Mouse (Mus musculus) liver, embryonic 12.5 days (tissue): Measurements from ENCODE around the gene Gm48551. TPM values are rescaled to one million over a fixed set of nuclear protein-coding genes. Genes with fewer than 3 reads are reported as not detected.

Source experiments
- ATAC-seq: fragments of 200-750 bp; cut with Nextera tagmentation; 2 replicates; pipeline ENCODE4 v1.8.0; 2017; ENCODE audit warnings: moderate number of reproducible peaks, mild to moderate bottlenecking, moderate library complexity
- H3K27ac ChIP-seq: fragments of 300-500 bp; sonication (generic); 2 replicates; pipeline ENCODE4 v1.5.1; 2016; ENCODE audit warnings: mild to moderate bottlenecking
- H3K27me3 ChIP-seq: fragments of 300-500 bp; sonication (generic); replicated peaks from 2 replicates; pipeline ENCODE4 v1.6.1; 2016; ENCODE audit warnings: mild to moderate bottlenecking, moderate library complexity
- H3K36me3 ChIP-seq: fragments of 300-500 bp; sonication (generic); 2 replicates; pipeline ENCODE4 v1.6.1; 2016; ENCODE audit warnings: mild to moderate bottlenecking, moderate library complexity
- H3K4me1 ChIP-seq: fragments of 300-500 bp; sonication (generic); 2 replicates; pipeline ENCODE4 v1.6.1; 2016
- H3K4me2 ChIP-seq: fragments of 300-500 bp; sonication (generic); 2 replicates; pipeline ENCODE4 v1.6.1; 2016; ENCODE audit warnings: mild to moderate bottlenecking, moderate library complexity
- H3K4me3 ChIP-seq: fragments of 300-500 bp; sonication (generic); 2 replicates; pipeline ENCODE4 v1.5.1; 2016; ENCODE audit warnings: mild to moderate bottlenecking, moderate library complexity
- H3K9ac ChIP-seq: fragments of 300-500 bp; sonication (generic); 2 replicates; pipeline ENCODE4 v1.6.1; 2016; ENCODE audit warnings: mild to moderate bottlenecking, moderate library complexity
- H3K9me3 ChIP-seq: fragments of 300-500 bp; sonication (generic); replicated peaks from 2 replicates; pipeline ENCODE4 v1.6.1; 2016; ENCODE audit warnings: mild to moderate bottlenecking, moderate library complexity
- WGBS: fragments of 180-500 bp; shearing (Covaris S2); methylation state at CpG from one replicate; pipeline ENCODE4 v1.1.7; 2016; ENCODE audit not compliant: insufficient replicate concordance; 5-methylcytosine and 5-hydroxymethylcytosine counted together
- polyA plus RNA-seq: library from polyadenylated mRNA; unstranded; fragments of >200 nt; fragmentation: Nextera tagmentation; extraction: Ambion mirVana; gene quantifications from 2 replicates; pipeline ENCODE4 v1.2.1, GENCODE M21; 2016

Gm48551 gene
- polyA plus RNA-seq, 1 experiment from 2014 or later, result 0.68 TPM

DNA sequence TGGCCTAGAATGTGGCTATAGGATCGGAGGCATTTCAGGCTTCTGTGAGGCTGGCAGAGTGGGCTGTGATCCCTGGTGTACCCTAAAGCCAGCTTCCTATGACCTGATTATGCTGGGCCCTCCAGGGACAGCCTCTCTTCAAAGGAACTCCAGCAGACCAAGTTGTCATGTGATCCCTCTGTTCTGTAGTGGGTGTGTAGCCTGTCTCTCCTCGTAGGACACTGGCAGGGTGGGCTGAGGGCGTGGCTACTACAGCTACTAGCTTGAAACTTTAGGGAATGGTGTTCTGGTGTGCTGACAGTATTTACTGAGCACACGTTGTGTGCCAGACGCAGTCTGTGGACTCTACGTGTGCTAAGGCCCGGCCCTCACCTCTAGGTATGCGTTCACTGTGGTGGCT, 23.5 kb upstream of the Gm48551 start:
- Histone ChIP-seq H3K4me3 (peak overlapping the region; percentile 8; the same call in 1 of the 2 replicates), H3K9me3 (no peaks in the 10 kb centered on the region), H3K9ac (peak overlapping the region; percentile 100), H3K27ac (peak overlapping the region; percentile 94), H3K4me1 (peaks cover 92% of the 10 kb centered on the region), H3K27me3 (no peaks in the 10 kb centered on the region), H3K4me2 (peak overlapping the region; percentile 96), H3K36me3 (peaks cover 54% of the 10 kb centered on the region)
- no peak for ATAC-seq
- 66% methylated on average over 8 of the region's 8 CpGs for WGBS

DNA sequence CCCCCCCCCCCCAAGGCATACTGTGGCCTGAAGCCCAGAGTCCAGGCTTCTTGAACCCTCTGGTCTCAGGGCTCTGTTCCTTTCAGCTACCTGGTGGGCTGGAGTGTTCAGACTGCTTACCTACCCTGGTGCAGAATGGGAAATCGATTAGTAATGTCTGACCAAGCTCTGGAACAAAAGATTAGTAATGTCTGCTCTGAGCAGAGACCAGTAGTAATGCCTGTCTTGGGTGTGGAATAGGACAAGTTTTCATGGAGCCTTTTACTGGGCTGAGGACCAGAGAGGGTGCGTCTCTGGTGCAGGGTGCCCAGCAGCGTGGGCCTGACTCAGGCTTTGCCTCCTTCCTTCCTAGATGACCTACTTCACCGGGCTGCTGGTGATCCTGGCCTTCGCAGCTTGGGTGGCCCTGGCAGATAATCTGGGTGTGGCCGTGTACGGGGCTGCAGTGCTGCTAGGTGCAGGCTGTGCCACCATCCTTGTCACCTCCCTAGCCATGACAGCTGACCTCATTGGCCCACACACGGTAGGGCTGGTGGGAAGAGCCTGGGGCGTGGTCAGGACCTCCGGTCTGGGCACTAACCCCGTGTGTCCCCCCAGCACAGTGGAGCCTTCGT, 21.8 kb upstream of the Gm48551 start:
- Histone ChIP-seq H3K9me3 (no peaks in the 10 kb centered on the region), H3K4me3 (peak overlapping the region; percentile 25), H3K4me1 (peaks cover 93% of the 10 kb centered on the region), H3K36me3 (peaks cover 69% of the 10 kb centered on the region), H3K9ac (peak overlapping the region; percentile 62), H3K27ac (peak overlapping the region; percentile 94), H3K27me3 (no peaks in the 10 kb centered on the region), H3K4me2 (peak overlapping the region; percentile 96)
- peak; percentile 87 for ATAC-seq
- WGBS, result 32% methylated on average over 12 of the region's 12 CpGs

DNA sequence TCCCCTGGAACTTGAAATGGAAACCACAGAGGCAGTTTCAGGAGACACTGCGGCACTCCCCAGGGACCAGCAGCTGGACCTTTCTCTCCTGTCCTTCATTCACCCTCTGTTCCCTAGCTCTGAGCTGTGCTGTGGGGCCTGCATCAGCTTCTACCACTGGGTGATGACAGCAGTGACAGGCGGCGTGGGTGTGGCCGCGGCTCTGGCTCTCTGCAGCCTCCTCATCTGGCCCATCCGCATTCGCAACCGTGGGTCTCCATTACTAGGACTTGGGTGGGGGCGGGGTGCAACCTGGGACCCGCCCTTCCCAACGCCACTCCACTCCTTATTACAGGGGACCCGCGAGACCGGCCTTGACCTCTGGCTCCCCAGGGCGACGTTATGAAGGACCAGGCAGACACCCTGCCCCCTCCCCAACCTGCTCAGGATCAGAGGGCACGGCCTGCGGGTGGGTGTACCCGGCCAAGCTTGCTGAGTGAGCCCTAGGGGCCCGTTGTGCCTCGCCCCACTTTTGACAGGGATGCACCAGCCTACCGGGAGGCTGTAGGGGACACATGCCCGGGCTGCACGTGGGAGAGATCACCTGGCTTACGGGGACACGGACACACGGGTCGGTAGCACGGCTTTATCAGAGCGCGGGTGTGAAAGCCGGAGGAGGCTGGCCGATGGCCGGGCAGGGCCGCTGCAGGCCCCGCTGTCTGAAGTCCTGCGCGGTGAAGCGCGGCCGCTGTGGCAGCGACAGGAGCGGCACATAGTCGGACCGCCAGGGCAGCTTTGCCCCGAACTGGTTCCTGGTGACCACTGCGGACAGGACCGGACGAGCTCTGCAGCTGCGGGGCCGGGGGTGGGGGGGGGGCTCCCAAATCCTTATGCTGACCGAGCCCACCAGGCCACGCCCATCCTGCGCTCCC, 20.6 kb upstream of the Gm48551 start:
- H3K9me3 ChIP-seq, result no peaks in the 10 kb centered on the region

DNA sequence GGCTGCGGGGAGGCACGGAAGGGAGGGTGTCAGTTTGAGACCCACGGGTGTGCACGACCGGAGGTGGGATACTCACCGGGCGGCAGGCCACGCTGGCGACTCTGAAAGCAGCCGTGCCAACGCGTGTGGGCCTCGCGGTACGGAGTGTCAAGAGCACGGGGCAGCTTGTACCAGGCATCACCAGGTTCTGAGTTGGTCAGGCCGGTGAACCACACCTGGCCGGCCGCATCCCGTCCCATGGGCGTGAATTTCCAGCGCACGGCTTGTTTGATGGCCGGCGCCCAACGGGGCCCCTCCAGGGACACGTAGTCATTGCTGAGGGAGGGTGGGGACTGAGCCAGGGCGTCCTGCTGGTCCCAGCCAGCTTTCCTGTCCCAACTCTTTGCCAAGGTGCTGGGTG, 19.6 kb upstream of the Gm48551 start:
- no peak for ATAC-seq
- 0 out of 2 replicates have a peak overlapping the region, but pooled peaks have one; percentile 3 for H3K4me3 ChIP-seq
- WGBS, result 50% methylated on average over 28 of the region's 28 CpGs
- H3K4me2 ChIP-seq, result peak overlapping the region; percentile 96
- peak overlapping the region; percentile 94 for H3K27ac ChIP-seq
- no peaks in the 10 kb centered on the region for H3K27me3 ChIP-seq
- peaks cover 85% of the 10 kb centered on the region for H3K36me3 ChIP-seq
- peak overlapping the region; percentile 62 for H3K9ac ChIP-seq
- H3K4me1 ChIP-seq, result peaks cover 74% of the 10 kb centered on the region
- no peaks in the 10 kb centered on the region for H3K9me3 ChIP-seq

More for the DNA sequence above, 20.6 kb upstream of the Gm48551 start:
- 38% methylated on average over 54 of the region's 54 CpGs for WGBS
- Histone ChIP-seq H3K36me3 (peaks cover 82% of the 10 kb centered on the region), H3K4me1 (peaks cover 84% of the 10 kb centered on the region), H3K4me2 (peak overlapping the region; percentile 96), H3K27ac (peak overlapping the region; percentile 94), H3K4me3 (peak overlapping the region; percentile 7), H3K27me3 (no peaks in the 10 kb centered on the region), H3K9ac (peak overlapping the region; percentile 62)
- ATAC-seq, result peak; percentile 30

DNA sequence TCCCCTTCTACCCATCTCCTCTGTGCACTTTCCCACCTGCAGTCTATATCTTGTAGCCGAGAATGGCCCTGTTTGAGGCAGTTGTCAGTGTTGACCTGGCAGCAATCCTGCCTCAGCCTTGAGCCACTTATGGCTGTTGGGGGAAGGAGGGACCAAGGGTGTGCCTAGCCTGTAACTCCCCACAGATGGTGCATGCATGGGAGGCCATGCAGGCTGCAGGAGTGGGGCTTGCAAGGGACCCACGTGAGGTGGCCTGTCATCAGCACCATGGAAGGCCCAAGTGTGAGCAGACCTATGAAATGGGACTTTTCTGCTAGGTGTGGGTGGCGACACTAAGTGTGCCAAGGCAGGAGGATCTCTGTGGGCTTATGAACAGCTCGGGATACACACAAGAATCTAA, 19.2 kb upstream of the Gm48551 start:
- Histone ChIP-seq H3K9ac (0 out of 2 replicates have a peak overlapping the region, but pooled peaks have one; percentile 62), H3K4me1 (peaks cover 70% of the 10 kb centered on the region), H3K36me3 (peaks cover 85% of the 10 kb centered on the region), H3K27me3 (no peaks in the 10 kb centered on the region), H3K4me3 (no peak overlapping the region), H3K9me3 (no peaks in the 10 kb centered on the region), H3K27ac (peak overlapping the region; percentile 94), H3K4me2 (peak overlapping the region; percentile 96)
- WGBS, result 46% methylated on average over 4 of the region's 4 CpGs
- ATAC-seq, result no peak

DNA sequence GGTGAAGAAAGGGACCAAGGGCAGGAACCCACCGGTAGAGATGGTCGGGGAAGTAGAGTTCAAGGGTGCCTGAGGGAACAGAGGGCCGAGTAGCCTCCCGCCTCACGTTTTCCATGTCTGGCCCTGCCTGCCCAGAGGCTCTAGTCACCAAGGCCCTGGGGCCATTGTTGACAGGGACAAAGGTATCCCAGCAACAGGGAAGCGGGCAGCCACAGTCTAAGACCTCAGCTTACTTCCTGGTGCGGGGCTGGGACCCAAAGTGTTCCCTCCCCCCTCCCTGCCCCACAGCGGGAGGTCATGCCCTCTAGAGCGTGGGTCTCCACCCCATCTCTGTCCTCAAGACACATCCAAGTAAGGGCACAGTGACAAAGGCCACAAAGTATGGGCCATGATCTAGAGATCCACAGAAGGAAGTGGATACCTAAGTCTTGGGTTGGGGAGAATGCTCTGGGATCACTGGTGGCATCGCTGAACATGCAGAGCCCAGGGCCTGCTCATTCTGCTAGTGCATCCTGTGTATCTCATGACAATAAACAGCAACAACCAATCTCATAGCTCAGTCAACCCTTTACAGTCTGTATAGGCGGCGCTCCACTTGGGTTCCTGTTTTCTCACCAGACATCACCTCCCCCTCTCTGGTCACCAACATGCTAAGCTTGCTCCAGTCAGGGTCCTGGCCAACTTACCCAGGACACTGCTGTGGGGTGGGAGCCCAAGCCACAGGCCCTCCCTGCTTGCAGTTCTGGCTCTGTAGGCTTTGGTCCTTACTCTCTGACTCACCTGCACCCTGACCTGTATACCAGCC, 18.4 kb upstream of the Gm48551 start, which contains the start of gene 4930404N11Rik:
Gene 4930404N11Rik (minus strand): TSS at position 145 of the 805 bp plus-strand sequence.
- ATAC-seq, result no peak
- H3K4me2 ChIP-seq, result peak within 1 kb of the TSS; percentile 96
- H3K4me1 ChIP-seq, result peaks cover 62% of the 10 kb centered on the region
- no peaks in the 10 kb centered on the region for H3K9me3 ChIP-seq
- peaks cover 85% of the 10 kb centered on the region for H3K36me3 ChIP-seq
- 0 out of 2 replicates have a peak within 1 kb of the TSS, but pooled peaks have one; percentile 3 for H3K4me3 ChIP-seq
- WGBS, result 31% methylated on average over 12 of the region's 12 CpGs
- H3K27me3 ChIP-seq, result no peaks in the 10 kb centered on the region
- H3K27ac ChIP-seq, result peak within 1 kb of the TSS; percentile 94
- H3K9ac ChIP-seq, result peak within 1 kb of the TSS; percentile 62

DNA sequence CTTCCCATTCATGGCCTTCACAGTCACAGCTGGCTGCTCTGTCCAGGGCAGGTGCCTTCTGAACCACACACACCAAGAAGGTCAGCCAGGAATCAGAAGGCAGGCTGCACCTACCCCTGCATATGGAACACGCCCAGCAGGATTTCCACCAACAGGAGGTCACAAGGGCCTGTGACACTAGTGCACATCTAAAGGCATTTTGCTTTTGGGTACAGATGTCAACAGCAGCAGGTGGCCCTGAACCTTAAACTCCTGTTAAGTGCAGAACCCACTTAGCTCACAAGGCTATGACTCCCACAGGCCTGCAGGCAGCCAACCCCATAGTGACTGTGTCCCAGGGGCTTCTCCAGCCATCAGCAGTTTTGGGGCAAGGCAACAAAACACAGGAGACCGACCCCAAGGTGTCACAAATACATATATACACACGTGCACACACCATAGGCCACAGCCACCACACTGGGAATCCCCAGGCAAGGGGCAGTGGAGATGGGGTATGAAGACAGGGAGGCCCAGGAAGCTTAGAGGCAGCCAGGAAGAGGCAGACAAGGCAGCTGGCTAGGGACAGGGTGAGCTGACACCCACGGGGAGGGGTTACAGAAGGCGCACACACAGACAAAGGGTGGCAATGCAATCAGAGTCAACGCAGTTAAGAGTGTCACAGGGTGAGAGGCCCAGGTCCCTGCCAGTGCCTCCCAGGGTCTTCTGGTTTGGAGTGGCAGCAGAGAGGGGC, 17.6 kb upstream of the Gm48551 start:
- ATAC-seq, result no peak
- Histone ChIP-seq H3K36me3 (peaks cover 85% of the 10 kb centered on the region), H3K4me3 (no peak overlapping the region), H3K4me1 (peaks cover 55% of the 10 kb centered on the region), H3K27me3 (no peaks in the 10 kb centered on the region), H3K27ac (peak overlapping the region; percentile 94), H3K9ac (no peak overlapping the region), H3K9me3 (no peaks in the 10 kb centered on the region), H3K4me2 (no peak overlapping the region)
- WGBS, result 68% methylated on average over 6 of the region's 6 CpGs

DNA sequence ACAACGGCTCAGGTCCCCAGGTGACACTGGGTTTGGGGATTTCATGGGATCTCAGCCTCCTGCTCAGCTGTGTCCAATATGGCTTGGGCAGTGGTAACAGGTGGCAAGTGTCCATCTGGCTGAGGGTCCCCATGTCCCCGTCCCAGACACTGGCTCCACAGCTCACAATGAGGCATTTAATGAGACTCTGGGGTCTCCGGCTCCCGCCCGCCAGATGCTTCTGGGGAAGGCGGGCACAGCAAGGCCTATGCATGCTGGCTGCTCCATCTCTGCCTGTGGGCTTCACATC, 17.1 kb upstream of the Gm48551 start:
- Histone ChIP-seq H3K36me3 (peaks cover 85% of the 10 kb centered on the region), H3K4me2 (no peak overlapping the region), H3K27me3 (no peaks in the 10 kb centered on the region), H3K27ac (0 out of 2 replicates have a peak overlapping the region, but pooled peaks have one; percentile 94), H3K4me1 (peaks cover 50% of the 10 kb centered on the region), H3K9ac (no peak overlapping the region), H3K4me3 (no peak overlapping the region), H3K9me3 (no peaks in the 10 kb centered on the region)
- WGBS, result 90% methylated on average over 6 of the region's 6 CpGs
- no peak for ATAC-seq

DNA sequence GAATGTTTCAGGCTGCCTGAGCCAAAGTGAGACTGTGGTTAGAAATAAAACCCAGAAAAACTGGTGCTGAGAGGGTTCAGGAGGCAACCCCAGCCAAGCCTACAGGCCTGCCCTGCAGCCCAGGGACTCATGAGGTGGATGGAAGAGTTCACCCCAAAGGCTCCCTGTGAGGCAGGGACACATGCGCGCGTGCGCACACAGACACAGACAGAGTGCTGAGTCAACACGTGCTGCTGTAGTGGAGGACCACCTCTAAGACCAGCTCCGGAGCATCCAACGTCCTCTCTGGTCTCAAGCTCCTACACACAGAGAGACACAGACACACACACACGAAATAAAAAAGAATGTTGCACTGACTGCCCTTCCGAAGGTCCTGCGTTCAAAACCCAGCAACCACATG, 8.9 kb upstream of the Gm48551 start:
- 89% methylated on average over 10 of the region's 10 CpGs for WGBS
- Histone ChIP-seq H3K4me1 (peaks cover 61% of the 10 kb centered on the region), H3K4me3 (0 out of 2 replicates have a peak overlapping the region, but pooled peaks have one; percentile 13), H3K27ac (peak overlapping the region; percentile 92; the same call in 1 of the 2 replicates), H3K4me2 (peak overlapping the region; percentile 79), H3K9ac (no peak overlapping the region), H3K36me3 (peaks cover 61% of the 10 kb centered on the region), H3K27me3 (no peaks in the 10 kb centered on the region), H3K9me3 (no peaks in the 10 kb centered on the region)
- no peak for ATAC-seq

DNA sequence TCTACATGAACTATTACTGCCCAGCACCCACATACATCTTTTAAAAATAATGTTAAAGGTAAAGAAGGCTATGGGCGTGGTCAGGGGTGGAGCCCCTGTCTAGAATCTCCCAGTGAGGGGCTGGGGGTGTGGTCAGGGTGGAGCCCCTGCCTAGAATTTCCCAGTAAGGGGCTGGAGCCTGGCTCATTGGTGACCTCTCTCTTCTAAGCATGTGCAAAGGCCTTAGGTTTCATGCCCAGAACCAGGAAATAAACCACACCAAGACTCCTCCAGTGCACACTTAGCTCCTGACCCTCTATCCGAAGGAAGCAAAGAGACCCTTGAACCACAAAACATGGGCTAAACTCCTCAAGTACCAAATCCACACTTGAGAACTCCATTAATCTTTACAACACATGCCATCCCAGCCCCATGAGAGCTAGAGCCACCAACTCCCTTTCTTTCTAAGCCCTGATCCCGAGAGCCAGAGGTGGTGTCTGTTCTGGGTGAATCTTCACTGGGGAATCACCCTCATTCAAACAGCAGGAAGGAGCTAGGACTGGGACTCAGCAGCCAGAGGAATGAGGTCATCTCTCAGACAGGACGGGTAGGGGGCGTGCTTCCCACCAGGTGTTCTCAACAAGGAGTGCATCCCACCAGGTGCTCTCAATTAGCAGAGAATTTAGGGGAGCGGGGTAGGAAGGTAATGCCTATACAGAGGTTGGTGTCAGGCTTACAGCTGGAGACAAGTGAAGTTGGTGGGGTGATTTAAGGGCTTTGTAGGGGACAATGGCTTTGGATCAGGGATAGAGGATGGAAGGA, 7.5 kb upstream of the Gm48551 start:
- H3K27me3 ChIP-seq, result no peaks in the 10 kb centered on the region
- H3K36me3 ChIP-seq, result peaks cover 47% of the 10 kb centered on the region
- peaks cover 76% of the 10 kb centered on the region for H3K4me1 ChIP-seq
- H3K9me3 ChIP-seq, result no peaks in the 10 kb centered on the region
- 29% methylated on average over 6 of the region's 6 CpGs for WGBS
- H3K9ac ChIP-seq, result peak overlapping the region; percentile 98
- H3K4me2 ChIP-seq, result peak overlapping the region; percentile 79
- H3K27ac ChIP-seq, result peak overlapping the region; percentile 92
- ATAC-seq, result peak; percentile 31; the same call in 1 of the 2 replicates
- peak overlapping the region; percentile 90 for H3K4me3 ChIP-seq
